Mouse (Mus musculus) cerebellum, postnatal 14 days (tissue): ENCODE measurements around the gene 4933434E20Rik.

Experiments used
- DNase-seq, 2 experiments: peaks; one replicate each; pipeline ENCODE4 v3.0.0; 2021; ENCODE audit warnings: mixed read lengths in 2 of 2

The 4933434E20Rik gene

DNA sequence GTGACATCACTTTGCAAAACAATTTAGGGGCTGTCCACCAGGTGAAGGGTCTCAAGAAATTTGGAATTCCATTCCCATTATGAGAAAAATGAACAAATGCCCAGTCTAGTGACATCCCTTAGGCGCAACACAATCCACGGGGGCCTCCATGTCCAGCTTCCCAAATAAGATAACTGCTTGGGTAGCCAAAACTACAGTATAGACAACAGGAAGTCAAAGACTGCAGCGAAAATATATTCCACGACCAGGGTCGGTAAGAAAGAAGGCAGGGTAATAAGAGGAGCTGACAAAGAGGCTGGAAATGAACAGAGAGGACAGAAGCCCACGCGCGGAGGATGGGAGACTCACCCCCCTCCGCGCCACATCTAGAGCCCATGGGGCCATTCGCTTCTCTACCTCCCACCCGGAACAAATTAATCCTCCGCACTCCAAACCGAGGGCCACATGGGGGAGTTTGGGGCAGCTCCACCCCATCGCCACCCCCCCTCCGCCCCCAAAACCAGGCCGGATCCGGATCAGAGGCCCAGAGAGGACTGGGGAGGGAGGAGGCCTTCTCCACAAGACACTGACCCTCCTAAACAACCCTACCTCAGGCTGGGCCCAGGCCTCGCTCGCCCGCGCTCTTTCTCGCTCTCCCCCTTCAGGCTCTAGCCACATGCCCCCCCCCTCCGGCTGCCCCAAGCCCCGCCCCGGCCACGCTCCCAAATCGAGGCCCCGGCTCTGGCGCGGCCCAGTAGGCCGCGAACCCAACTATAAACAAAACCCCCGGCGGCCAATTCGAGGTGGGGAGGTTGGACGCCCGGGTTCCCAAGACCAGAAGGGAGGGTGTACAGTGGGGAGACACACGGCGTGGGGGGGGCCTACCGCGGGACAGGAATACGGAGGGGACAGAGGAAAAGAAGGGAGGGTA is at the start of gene 4933434E20Rik:
TSS of gene 4933434E20Rik (plus strand) at position 196 of the 910 bp plus-strand sequence.
- peak; percentile 73 to 80 for DNase-seq

DNA sequence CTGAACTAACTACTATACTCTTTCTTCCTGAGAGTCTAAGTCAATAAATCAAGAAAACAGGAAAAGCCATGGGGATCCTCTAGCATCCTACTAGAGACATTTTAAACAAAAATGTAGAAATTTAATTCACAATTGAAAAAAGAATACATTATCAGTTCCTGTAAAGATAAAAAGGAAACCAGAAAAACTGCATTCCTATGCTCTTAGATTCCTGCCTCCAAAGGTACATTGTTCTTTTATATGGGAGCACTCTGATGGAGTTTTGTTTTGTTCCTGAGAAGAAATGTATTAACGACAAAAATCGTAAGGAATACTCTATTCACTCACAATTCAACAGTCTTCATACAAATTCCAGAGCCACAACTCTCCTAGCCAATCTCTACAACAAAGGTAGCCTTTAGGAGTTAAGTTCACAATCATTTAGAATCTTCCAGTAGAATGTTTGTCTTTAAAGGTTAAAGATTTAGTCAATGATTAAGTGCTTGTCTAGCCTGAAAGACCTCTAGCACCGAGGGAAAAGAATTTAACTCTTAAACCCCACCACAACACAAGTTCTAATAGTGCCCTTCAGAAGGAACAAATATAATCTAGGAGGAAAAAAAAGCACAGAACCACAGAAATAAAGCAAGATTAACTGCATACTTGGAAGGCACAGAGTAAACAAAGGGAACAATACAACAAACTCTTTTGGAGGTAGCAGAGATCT is 47.2 kb upstream of the 4933434E20Rik start:
- DNase-seq, result no peak

DNA sequence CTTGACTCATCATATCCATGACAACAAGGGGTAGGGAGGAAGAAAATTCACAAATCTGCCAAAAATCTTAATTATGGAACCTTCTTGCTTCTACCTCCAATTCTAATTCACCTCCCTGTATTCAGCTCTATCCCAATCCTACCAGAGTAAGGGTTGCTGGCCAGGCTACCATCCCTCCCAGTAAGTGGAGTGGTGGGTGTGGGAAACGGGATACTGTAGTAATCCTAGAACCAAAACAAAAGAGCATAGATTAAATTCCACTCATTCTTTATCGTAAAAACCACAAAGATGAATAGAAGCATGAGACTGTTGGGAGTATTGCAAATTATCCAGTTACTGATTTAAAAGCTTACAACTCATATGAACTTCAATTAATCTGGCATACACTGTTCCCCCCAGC is 41.1 kb upstream of the 4933434E20Rik start:
- DNase-seq, result no peak

DNA sequence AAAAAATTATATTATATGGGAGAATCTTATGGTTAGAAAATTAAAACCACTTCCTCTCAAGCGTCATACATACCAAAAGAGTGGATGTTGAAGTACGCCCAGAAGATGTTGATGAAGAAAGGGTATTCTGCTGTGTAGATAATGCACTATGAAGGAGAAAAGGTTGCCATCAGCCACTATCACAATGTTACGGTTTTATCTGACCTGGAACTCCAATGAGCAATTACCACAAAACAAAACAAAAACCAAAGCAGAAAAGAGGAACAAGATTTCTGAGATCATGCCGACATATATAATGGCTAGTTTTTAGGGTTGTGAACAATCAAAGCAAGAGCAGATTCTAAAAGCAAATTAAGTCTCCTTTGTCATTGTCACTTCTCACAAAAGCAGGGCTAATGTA is 34.8 kb upstream of the 4933434E20Rik start:
- DNase-seq, result no peak

DNA sequence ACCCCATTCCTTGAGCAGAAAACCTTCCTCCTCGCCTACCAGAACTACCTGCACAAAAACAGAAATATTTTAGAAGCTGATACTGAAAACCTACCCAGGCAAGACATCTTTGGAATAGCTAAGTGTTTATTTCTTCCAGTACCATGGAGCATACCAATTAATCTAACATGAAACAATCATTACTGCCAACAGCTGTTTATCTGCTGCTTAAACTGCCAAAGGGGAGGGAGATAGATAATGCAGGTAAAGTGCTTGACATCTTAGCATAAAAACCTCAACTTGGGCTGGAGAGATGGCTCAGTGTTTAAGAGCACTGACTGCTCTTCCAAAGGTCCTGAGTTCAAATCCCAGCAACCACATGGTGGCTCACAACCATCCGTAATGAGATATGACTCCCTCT is 16.8 kb upstream of the 4933434E20Rik start:
- DNase-seq, result no peak

DNA sequence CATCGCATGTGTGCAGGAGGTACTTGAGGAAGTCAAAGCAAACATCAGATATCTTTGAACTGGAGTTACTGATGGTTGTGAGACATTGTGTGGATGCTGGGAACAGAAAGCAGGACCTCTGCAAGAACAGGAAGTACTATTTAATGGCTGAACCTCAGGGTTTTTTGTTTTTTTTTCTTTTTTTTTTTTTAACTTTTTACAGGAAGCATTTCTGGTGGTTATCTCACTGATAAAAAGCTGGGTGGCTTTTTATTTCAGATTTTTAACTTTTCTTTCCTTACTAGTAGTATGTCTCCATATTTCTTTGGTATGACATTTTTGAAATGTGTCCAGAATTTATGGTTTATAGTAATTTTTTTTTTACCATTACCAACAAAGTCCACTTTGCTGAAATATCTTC is 15.2 kb upstream of the 4933434E20Rik start:
- no peak for DNase-seq

DNA sequence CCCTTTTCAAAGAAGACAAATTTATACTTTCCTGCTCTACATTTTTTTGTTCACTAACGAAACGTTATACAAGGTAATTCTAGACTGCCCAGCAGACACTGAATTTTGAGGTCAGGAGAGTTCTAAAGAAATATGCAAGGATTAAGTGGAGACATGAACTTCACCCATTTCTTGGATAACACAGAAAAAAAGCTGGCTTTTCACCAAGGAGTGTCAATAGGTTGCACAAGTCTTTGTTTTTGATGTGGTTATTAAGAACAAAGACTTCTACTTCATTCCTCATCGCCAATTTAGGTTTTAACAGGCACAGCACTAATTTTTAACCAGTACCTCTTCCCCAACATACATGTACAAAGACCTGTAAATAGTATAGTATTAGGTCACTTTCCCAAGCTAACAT is 1.7 kb upstream of the 4933434E20Rik start:
- no peak for DNase-seq

DNA sequence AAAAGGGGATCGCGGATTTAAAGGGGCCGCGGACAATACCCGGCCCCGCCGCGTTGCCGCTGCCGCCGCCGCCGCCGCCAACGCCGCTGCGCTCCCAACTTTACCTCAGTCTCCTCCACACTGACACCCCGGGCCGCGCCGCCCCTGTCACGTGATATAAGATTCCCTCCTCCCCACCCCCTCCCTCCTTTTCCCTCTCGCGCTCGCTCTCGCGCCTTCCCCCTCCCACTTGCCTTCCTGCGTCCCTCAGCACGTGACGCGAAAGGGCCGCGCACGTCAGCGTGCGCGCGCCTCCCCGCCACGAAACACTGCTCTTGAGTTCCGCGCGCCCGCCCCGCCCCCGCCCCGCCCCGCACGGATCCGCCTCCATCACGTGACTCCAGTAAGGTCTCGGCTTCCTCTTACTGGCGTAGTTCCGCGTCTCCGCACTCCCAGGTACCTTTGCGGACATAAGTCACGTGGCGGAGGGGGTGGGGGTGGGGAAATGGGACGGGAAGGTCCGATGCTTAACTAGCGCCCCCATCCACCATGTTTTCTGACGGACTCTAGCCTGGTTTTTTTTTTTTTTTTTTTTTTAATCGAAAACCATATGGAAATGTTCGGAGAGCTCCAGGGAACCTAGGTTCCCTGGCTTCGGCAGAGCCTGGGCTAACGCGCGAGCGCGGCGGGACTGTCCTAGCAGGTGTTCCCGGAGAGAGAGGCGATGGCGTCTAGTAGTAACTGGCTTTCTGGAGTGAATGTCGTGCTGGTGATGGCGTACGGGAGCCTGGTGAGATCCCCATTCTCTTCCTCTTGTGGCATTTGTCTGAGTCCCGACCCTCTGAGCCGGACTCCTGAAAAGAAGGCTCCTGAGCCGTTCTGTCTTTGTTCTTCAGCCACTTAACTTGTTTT is 1.2 kb downstream of the 4933434E20Rik start, which contains the start of gene Ubap2l:
TSS of gene Ubap2l (minus strand) at position 278 of the 891 bp plus-strand sequence.
- DNase-seq, result peak; percentile 97

DNA sequence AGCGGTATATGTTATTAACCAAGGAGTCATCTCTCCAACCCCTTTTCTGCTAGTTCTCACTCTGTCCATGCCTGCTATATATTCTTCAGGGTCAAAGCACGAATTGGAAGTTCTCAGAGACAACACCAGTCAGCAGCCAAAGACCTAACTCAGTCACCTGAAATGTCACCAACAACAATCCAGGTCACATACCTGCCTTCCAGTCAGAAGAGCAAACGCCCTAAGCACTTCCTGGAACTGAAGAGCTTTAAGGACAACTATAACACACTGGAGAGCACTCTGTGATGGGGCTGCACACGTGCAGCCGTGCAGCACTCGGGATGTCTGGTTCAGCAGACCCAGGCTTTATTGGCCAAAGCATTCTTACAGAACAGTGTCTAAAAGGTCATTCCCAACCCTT is 10.1 kb downstream of the 4933434E20Rik start:
- no peak for DNase-seq

DNA sequence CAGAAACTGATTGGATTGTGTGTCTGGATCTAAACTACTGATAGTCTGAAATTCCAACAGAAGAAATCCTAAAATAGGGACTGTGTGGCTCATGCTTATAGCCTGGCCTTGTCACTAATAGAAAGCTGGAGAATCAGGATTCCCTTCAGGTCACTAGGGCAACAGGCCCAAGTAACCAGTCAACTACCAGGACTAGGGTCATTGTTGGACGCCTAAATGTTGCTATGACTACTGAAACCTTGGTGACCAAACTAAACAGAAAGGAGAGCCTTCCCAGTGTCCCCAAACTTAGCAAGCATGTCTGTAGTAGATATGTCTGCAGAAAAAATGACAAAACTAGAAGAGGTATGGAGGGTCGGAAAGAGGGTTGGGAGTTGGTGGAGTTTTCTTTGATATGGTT is 11.1 kb downstream of the 4933434E20Rik start:
- no peak for DNase-seq

DNA sequence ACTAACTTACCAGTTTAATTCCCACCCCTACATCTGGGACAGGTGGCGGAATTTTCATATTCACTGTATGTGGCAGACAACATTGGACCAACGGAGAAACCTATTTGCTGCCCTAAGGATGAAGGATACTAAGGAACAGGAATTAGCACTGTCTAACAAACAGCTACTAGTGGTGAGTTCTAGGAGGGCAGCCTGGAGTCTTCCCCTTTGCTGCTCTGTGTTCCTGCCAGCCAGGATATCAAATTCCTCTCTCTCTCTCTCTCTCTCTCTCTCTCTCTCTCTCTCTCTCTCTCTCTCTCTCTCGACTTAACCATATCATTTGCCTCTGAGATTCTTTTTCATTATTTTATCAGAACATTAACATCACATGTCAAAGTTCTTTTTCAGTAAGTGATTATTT is 12.9 kb downstream of the 4933434E20Rik start:
- DNase-seq, result no peak

DNA sequence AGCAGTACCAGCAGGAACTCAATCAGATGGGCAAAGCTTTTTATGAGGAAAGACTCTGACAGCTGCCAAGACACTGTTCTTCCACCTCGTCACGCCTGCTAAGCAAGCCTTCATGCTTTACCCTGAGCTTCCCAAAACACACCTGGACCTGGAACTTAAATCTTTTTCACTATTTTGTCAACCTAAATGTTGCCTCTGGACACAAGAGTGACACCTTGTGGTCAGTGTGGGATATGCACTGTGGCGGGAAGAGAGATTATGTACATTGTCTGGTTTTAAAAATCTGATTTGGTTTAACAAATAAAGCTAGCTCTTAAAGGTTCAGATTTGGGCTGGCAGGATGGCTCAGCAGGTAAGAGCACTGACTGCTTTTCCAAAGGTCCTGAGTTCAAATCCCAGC is 14.1 kb downstream of the 4933434E20Rik start:
- DNase-seq, result peak; percentile 58 to 67

DNA sequence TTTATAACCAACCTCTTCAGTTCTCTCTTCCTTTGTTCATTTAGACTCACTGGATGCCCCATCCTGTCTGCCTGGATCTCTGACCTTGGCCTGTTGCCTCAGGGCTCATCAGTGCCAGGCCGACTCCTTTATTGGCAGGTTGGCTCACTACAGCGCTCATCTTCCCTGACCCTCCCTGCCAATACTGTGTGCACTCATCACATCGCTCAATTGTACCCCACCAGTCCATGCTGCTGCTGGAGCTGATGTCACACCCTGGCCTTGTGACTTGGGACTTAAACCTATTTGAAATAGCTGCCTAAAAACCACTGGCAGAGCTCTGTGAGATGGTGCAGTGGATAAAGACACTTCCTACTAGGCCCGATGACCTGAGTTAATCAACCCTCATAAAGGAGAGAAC is 16.4 kb downstream of the 4933434E20Rik start:
- no peak for DNase-seq

DNA sequence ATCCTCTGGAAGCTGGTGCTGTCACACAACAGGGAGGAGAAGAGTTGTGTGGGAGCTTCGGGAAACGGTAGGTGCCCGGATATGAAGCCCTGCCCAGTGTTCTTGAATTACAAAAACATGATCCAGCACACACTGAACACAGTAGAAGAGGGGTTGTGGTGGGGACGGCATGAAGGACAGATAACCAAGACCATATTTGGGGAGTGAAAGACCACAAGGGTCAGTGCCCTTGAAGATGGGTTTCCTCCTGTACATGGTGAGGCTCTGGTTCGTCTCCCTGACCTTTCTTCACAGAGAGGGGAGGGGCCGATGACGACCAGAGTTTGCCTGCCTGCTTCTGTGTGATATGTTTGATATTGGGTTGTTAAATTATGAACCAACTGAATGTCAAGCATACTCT is 18.3 kb downstream of the 4933434E20Rik start:
- no peak for DNase-seq

DNA sequence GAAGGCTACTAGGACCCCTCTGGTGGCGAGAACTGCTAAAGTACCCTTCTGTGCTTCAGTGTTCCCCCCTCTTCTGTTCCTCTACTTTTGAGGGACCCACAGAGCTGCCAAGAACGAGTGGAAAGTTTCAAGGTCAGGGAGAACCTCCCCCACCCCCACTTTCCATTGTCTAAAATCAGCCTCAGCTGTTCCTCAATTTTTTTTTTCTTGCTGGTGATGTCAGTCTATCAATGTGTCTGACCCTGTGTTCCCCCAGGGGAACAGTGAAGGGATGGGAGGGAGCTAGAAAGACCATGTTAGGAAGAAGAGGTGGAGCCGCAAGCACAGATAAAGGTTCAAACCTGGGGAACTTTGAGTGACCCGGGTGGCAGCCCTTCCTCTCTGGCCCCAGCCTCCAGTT is 20.9 kb downstream of the 4933434E20Rik start, which contains the start of gene Tpm3:
TSS of gene Tpm3 (plus strand) at position 356 of the 400 bp plus-strand sequence.
- DNase-seq, result no peak

DNA sequence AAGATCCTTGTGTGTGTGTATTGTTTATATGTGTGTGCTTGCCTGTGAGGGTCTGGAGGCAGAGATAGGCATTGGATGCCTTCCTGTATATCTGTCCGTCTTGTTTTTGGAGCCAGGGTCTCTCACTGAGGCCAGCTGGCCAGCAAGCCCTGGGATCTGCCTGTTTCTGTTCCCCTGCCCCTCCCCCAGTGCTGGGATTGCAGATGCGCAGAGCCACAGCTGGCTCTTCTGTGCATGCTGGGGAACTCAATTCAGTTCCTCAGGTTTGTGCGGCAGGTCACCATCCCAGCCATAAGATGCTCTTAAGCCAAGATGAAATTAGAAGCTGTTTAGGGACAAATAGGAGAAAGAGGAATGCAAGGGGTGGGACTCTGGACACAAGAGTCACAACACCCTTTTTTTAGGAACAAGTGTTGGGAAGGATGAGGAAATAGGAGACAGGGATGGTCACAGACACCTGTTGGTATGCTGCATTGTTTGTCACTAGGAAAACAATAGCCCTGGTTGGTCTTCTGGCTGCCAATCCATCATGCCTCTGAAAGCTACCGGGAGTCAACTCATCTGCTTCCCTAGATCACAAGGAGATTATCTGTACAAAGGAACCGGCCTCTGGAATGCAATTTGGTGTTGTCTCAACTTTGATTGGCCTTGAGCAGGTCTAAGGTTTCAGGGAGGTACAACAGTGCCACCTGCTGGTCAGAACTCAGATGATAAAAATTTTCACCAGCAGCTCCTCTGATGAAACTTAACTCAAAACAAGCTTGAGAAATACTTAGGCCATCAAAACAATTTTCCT is 25.7 kb downstream of the 4933434E20Rik start:
- DNase-seq, result peak; percentile 87 to 89

DNA sequence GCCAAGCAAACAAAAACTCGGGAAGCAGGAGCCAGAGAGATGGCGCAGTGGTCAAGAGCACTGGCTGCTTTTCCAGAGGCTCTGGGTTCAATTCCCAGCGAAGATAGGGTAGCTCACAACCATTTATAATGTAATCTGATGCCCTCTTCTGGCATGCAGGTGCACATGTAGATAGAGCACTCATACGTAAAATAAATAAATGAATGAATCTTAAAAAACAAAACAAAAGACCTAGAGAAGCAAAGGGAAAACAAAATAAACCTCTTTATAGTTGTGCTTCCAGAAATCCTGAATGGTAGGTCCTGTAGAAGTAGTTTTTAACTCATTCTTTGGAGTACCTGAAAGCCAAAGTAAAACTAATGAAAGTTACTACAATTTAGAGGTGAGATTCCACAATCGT is 26.8 kb downstream of the 4933434E20Rik start:
- no peak for DNase-seq

DNA sequence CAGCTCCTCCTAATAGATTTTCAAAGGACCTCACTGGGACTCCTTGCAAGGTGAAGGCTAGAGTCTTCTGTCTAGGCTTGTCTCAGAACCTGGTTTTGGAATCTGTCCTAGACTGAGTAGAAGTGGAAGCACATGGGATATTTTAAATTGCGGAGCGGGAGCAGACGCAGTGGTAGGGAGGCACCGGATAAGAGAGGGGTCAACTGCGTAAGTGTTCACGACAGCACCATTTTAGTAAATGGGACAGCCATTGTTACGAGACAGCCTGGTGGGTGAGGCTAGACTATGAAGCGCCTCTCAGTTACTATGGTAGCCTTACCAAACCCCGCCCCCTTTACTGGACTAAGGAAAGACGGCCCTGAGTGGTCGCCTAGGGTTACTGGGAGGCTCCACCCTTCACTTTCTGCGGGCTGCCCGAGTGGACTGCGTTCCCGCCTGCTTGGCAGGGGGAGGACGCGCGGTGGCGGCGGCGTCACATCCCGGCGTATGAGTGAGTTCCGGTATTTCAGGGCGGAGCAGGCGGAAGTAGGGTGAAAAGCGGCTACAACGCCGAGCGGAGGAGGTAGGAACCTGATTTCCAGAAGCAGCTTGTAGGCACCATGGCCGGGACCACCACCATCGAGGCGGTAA is 27.8 kb downstream of the 4933434E20Rik start:
- DNase-seq, result peak; percentile 90 to 92

DNA sequence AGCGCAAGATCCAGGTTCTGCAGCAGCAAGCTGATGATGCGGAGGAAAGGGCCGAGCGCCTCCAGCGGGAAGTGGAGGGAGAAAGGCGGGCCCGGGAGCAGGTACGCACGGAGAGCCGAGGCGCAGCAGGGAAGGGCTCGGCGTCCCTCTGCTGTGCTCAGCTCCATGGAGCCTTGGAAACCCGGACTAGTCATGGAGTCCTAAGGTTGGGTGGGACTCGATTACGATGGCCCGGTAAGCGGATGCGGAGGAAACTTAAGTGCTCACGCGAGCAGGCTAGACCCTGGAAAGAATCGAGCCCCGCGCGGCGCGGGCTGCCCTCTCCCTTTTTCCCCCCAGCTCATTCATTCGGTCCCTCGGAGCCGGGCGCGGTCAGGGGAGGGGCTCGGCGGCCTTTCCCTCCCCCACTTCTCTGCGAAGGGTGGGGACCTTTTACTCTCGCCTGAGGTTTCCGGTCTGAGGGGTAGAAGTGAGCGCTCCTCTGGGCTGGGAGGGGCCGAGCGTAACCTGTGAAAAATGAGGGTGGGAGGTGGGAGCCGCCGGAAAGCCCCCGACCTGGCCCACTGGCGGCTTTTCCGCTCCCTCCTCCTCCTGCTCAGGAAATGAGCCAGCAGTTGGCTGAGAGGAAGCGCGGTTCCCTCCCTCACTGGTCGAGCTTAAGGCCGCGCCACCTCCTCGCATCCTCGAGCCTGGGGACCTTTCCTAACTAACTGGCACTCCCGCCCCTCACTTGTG is 28.5 kb downstream of the 4933434E20Rik start:
- DNase-seq, result peak; percentile 67 to 69

DNA sequence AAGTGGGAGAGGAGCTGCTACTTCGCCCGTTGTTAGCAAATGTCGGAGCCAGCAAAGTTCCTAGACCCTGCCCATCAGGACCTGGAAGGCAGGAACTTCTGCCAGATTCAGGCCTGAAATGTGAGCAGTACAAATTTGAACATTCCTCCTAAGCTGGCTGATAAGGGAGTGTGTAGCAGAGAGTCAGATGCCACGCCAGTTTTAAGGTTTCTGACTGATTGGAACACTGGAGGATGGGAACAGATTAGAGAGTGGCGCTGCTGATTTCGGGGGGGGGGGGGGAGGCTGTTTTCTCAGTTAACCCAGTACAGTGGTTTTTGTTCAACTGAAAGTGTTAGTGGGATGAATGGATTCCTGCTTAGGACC is 29.0 kb downstream of the 4933434E20Rik start:
- DNase-seq, result no peak
